Mouse (Mus musculus) hindbrain, embryonic 15.5 days (tissue): ENCODE measurements around the gene Rint1. TPM values are rescaled to one million over a fixed set of nuclear protein-coding genes. Genes with fewer than 3 reads are reported as not detected.

Experiments
- polyA plus RNA-seq: library from polyadenylated mRNA; unstranded; fragments of >200 nt; fragmentation: Nextera tagmentation; extraction: Ambion mirVana; gene quantifications from 2 replicates; pipeline ENCODE4 v1.2.1, GENCODE M21; 2015

The Rint1 gene
- polyA plus RNA-seq, 1 experiment from 2014 or later, result 28.2 TPM

Other genes starting within 250 kb of the Rint1 start
- 96.7 and 101 TPM in 2 replicates for gene Srpk2, start 103.1 kb upstream of the Rint1 start, polyA plus RNA-seq
- gene Pus7, start 4.0 kb upstream of the Rint1 start, polyA plus RNA-seq, result 19.5 and 19.6 TPM in 2 replicates
- gene Tomm7, start 56.5 kb downstream of the Rint1 start, polyA plus RNA-seq, result 81.3 and 95.6 TPM in 2 replicates
- 31.0 and 31.2 TPM in 2 replicates for gene Fam126a, start 243.0 kb downstream of the Rint1 start, polyA plus RNA-seq